Mouse (Mus musculus): ENCODE measurements around the gene Gramd4. TPM values are rescaled to one million over a fixed set of nuclear protein-coding genes. Genes with fewer than 3 reads are reported as not detected.
"Not testable (repeated sequence)": the region's sequence is repeated elsewhere in the genome, so short reads cannot be mapped to it uniquely, and the experiment has no call there.

Gramd4 gene
- polyA plus RNA-seq, 1 experiment from 2014 or later, result 12.6 TPM

DNA sequence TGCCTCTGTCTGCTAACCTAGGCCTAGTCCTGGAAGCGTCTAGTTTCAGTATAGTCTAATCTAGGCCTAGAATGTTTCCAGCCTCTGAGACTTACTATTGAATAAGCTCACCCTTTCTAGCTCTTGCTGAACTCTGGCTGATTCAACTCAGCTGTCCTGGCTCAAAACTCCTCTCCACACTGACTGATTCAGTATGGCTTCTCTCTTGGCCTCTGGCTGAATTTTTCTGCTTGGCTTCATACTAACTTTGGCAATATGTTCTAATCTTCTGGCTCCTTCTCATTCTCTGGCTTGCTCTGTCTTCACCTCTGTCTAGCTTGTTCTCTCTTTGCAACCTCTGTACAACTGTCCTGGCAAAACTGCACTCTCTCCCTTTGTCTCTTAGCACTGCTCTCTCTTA is 35.7 kb downstream of the Gramd4 start:
- H3K9ac ChIP-seq (ENCODE audit: low read depth, low read length), result no peak overlapping the region
- DNase-seq (ENCODE audit: low spot score), result no peak
- no peak overlapping the region for H3K4me3 ChIP-seq (ENCODE audit: low read depth, low read length)
- no peaks in the 10 kb centered on the region for H3K36me3 ChIP-seq (ENCODE audit: control insufficient read depth, insufficient read depth, low read length)
- no peaks in the 10 kb centered on the region for H3K9me3 ChIP-seq (ENCODE audit: control insufficient read depth, low read length)
- H3K4me2 ChIP-seq, result no peak overlapping the region
- 93% methylated on average over 1 of the region's 1 CpGs for WGBS
- no peaks in the 10 kb centered on the region for H3K27me3 ChIP-seq (replicated peaks; ENCODE audit: control insufficient read depth, insufficient read depth, low read length)
- peaks cover 15% of the 10 kb centered on the region for H3K4me1 ChIP-seq (replicated peaks; ENCODE audit: control insufficient read depth, insufficient read depth, low read length)
- ATAC-seq (replicated peaks; ENCODE audit: low FRiP score), result no peak
- no peak overlapping the region for H3K27ac ChIP-seq (ENCODE audit: low read depth, low read length)

DNA sequence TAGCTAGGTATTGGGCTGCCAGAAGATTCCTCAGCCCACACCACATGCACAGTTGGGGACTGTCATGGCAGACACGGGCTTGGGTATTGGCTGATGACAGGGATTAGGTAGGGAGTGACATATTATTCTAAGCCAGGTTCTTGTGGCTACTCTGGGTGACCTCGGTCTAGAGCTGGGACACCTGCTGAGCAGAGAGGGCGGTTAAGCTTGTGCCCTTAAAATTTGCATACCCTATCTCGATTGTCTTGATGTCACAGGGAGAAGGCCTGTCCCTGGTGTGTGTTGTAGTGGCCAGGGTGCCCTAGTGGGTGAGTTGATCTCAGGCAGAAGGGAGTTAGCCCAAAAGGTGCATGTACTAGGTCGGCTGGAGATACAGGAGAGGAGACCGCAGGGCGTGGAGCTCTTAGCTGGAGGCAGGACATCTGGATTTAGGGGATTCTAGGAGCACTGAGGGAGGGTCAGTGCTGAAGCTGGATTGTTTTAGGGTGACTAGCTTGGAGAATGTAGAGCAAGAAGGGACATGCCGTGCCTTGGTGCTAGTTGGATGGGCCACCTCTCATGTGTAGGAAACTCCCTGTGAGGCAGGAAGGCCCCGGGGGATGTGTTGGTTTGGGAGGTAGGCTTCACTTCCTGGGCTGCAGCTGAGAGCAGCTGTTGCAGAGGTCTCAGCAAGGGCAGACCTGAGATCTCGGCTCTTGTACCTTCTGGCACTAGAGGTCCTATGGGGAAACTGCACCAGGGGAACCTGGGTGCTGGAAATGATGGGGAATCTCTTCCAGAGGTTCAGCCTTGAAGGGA is 37.0 kb downstream of the Gramd4 start:
- no peak overlapping the region for H3K4me3 ChIP-seq (ENCODE audit: low read depth, low read length)
- H3K4me1 ChIP-seq (replicated peaks; ENCODE audit: control insufficient read depth, insufficient read depth, low read length), result peaks cover 10% of the 10 kb centered on the region
- H3K27me3 ChIP-seq (replicated peaks; ENCODE audit: control insufficient read depth, insufficient read depth, low read length), result no peaks in the 10 kb centered on the region
- H3K36me3 ChIP-seq (ENCODE audit: control insufficient read depth, insufficient read depth, low read length), result no peaks in the 10 kb centered on the region
- H3K9ac ChIP-seq (ENCODE audit: low read depth, low read length), result no peak overlapping the region
- H3K27ac ChIP-seq (ENCODE audit: low read depth, low read length), result no peak overlapping the region
- WGBS, result 76% methylated on average over 10 of the region's 10 CpGs
- ATAC-seq (replicated peaks; ENCODE audit: low FRiP score), result no peak
- DNase-seq (ENCODE audit: low spot score), result no peak
- H3K9me3 ChIP-seq (ENCODE audit: control insufficient read depth, low read length), result no peaks in the 10 kb centered on the region
- no peak overlapping the region for H3K4me2 ChIP-seq

DNA sequence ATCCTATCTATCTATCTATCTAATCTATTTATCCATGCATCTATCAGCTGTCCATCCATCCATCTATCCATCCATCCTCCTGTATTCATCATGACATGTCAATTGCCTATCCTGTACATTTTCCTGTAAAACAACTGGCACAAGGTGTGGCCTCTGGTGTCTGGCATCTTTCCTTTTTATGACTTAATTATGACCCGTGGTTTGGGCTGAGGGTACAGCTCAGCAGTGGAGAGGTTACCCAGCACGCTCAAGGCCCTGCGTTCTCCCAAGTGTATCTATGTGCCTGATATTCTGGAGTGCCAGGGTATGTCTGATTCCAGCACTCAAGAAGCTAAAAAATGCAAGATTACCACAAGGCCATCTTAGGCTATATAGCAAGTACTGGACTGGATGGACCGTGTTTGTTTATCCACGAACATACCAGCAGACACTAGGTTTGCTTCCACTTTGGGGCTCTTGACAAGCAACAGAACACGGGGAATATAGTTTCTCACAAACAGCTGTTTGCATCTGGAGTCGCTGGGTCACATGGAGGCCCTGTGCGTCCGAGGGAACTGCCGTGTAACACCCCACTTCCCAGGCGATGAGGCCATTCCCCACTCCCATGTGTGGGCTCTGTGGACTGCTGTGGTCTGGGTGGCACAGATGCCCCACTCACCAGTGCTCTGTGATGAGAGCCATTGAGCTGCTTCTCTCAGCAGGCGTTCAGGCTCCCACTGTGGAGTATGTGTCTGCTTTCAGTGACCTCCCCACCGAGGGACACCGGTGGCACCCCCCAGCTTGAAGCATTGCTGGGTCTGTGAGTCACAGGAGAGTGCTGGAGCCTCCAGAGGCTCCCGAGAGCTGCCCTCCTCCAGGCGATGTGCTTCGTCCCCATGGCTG is 38.5 kb downstream of the Gramd4 start:
- DNase-seq (ENCODE audit: low spot score) (no peak), ATAC-seq (replicated peaks; ENCODE audit: low FRiP score) (no peak)
- Histone ChIP-seq H3K9me3 (ENCODE audit: control insufficient read depth, low read length) (no peaks in the 10 kb centered on the region), H3K4me1 (replicated peaks; ENCODE audit: control insufficient read depth, insufficient read depth, low read length) (no peaks in the 10 kb centered on the region), H3K36me3 (ENCODE audit: control insufficient read depth, insufficient read depth, low read length) (no peaks in the 10 kb centered on the region), H3K27me3 (replicated peaks; ENCODE audit: control insufficient read depth, insufficient read depth, low read length) (no peaks in the 10 kb centered on the region), H3K9ac (ENCODE audit: low read depth, low read length) (no peak overlapping the region), H3K27ac (ENCODE audit: low read depth, low read length) (no peak overlapping the region), H3K4me2 (no peak overlapping the region), H3K4me3 (ENCODE audit: low read depth, low read length) (no peak overlapping the region)
- WGBS, result 88% methylated on average over 17 of the region's 17 CpGs

DNA sequence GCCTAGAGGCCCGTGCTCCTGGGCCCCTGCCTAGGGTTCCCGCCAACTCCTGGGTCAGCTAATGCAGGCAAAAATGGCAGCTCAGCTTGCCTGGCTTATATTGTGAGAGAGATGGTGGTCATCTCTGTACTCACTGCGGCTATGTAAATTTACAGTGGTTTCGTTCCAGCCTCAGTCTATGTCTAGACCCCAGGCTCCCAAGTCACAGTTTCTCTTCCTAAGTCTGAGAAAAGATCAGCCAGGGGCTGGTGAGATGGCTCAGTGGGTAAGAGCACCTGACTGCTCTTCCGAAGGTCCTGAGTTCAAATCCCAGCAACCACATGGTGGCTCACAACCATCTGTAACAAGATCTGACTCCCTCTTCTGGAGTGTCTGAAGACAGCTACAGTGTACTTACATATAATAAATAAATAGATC is 39.1 kb downstream of the Gramd4 start:
- H3K27ac ChIP-seq (ENCODE audit: low read depth, low read length); H3K27me3 ChIP-seq (replicated peaks; ENCODE audit: control insufficient read depth, insufficient read depth, low read length); ATAC-seq (replicated peaks; ENCODE audit: low FRiP score); H3K4me2 ChIP-seq; H3K9ac ChIP-seq (ENCODE audit: low read depth, low read length); H3K4me1 ChIP-seq (replicated peaks; ENCODE audit: control insufficient read depth, insufficient read depth, low read length); H3K4me3 ChIP-seq (ENCODE audit: low read depth, low read length); DNase-seq (ENCODE audit: low spot score); H3K9me3 ChIP-seq (ENCODE audit: control insufficient read depth, low read length); H3K36me3 ChIP-seq (ENCODE audit: control insufficient read depth, insufficient read depth, low read length): not testable (repeated sequence)
- WGBS, result 94% methylated on average over 5 of the region's 5 CpGs

DNA sequence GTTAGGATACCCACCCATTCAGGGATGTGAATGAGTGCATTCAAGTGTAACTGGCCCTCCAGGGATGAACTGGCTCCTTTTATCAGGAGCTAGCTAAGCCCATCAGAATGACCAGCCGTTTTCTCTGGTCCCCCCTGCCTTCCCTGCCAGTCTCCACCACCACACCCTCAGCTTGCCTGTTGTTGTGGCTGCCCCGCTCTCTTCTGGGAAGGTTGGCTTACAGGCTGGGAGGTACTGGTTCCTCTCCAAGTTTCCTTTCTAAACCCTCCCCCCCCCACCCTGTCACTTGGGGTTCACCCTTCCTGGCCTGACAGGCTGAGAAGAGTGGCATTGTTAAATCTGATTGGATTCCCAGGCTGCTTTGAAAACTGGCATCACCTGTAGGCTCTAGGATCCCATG is 40.4 kb downstream of the Gramd4 start:
- Histone ChIP-seq H3K36me3 (ENCODE audit: control insufficient read depth, insufficient read depth, low read length) (no peaks in the 10 kb centered on the region), H3K4me2 (no peak overlapping the region), H3K9me3 (ENCODE audit: control insufficient read depth, low read length) (no peaks in the 10 kb centered on the region), H3K27ac (ENCODE audit: low read depth, low read length) (no peak overlapping the region), H3K9ac (ENCODE audit: low read depth, low read length) (no peak overlapping the region), H3K4me3 (ENCODE audit: low read depth, low read length) (no peak overlapping the region), H3K27me3 (replicated peaks; ENCODE audit: control insufficient read depth, insufficient read depth, low read length) (no peaks in the 10 kb centered on the region), H3K4me1 (replicated peaks; ENCODE audit: control insufficient read depth, insufficient read depth, low read length) (no peaks in the 10 kb centered on the region)
- whole genome bisulfite sequencing, result 81% methylated on average over 2 of the region's 2 CpGs
- ATAC-seq (replicated peaks; ENCODE audit: low FRiP score) (no peak), DNase-seq (ENCODE audit: low spot score) (no peak)

DNA sequence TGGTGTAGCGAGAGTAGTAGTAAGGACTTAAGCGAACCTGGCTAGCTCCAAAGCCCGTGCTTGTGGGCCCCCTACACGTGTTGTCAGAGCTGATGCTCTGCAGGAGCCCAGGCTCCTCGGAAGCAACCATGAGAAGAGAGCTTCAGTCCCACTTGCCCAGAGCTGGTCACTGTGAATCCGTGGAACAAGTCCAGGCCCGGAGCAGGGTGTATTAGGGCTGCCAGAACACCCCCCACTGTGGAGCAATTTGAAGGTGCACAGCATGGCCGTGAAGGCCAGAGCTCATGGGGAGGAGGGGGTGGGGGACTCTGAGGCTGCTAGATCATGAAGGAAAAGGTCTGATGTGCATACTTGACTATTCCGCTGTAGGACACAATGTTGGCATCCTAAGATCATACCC is 44.1 kb downstream of the Gramd4 start:
- H3K9me3 ChIP-seq (ENCODE audit: control insufficient read depth, low read length), result no peaks in the 10 kb centered on the region
- no peak overlapping the region for H3K4me3 ChIP-seq (ENCODE audit: low read depth, low read length)
- H3K9ac ChIP-seq (ENCODE audit: low read depth, low read length), result no peak overlapping the region
- H3K27ac ChIP-seq (ENCODE audit: low read depth, low read length), result no peak overlapping the region
- 84% methylated on average over 9 of the region's 9 CpGs for WGBS
- H3K27me3 ChIP-seq (replicated peaks; ENCODE audit: control insufficient read depth, insufficient read depth, low read length), result no peaks in the 10 kb centered on the region
- H3K4me1 ChIP-seq (replicated peaks; ENCODE audit: control insufficient read depth, insufficient read depth, low read length), result peaks cover 32% of the 10 kb centered on the region
- ATAC-seq (replicated peaks; ENCODE audit: low FRiP score) (no peak), DNase-seq (ENCODE audit: low spot score) (no peak)
- H3K36me3 ChIP-seq (ENCODE audit: control insufficient read depth, insufficient read depth, low read length), result no peaks in the 10 kb centered on the region; the same call in 1 of the 2 replicates
- no peak overlapping the region for H3K4me2 ChIP-seq

DNA sequence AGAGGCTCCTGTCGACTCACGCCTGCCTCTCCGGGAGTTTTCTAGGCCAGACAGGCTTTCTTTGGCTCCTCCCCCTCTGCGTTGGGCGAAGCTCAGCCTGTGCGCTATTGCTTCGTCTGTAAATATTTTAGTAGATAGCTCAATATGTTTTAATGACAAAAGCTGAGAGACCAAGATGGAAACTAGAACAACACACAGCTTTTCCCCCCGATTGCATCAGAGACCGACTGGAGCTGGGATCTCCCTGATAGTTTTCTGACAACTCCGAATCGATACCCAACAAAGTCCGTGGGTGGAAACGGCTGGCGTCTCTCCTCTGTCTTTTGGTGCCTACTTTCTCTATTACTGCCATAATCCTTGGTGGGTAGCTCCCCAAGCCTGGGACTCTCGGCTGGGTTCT is 44.8 kb downstream of the Gramd4 start:
- no peak overlapping the region for H3K27ac ChIP-seq (ENCODE audit: low read depth, low read length)
- H3K4me1 ChIP-seq (replicated peaks; ENCODE audit: control insufficient read depth, insufficient read depth, low read length), result peaks cover 39% of the 10 kb centered on the region
- H3K4me3 ChIP-seq (ENCODE audit: low read depth, low read length), result no peak overlapping the region
- H3K27me3 ChIP-seq (replicated peaks; ENCODE audit: control insufficient read depth, insufficient read depth, low read length), result no peaks in the 10 kb centered on the region
- H3K9me3 ChIP-seq (ENCODE audit: control insufficient read depth, low read length), result no peaks in the 10 kb centered on the region
- DNase-seq (ENCODE audit: low spot score), result no peak
- no peaks in the 10 kb centered on the region; the same call in 1 of the 2 replicates for H3K36me3 ChIP-seq (ENCODE audit: control insufficient read depth, insufficient read depth, low read length)
- H3K4me2 ChIP-seq, result no peak overlapping the region
- H3K9ac ChIP-seq (ENCODE audit: low read depth, low read length), result no peak overlapping the region
- no peak for ATAC-seq (replicated peaks; ENCODE audit: low FRiP score)
- WGBS, result 89% methylated on average over 15 of the region's 15 CpGs

DNA sequence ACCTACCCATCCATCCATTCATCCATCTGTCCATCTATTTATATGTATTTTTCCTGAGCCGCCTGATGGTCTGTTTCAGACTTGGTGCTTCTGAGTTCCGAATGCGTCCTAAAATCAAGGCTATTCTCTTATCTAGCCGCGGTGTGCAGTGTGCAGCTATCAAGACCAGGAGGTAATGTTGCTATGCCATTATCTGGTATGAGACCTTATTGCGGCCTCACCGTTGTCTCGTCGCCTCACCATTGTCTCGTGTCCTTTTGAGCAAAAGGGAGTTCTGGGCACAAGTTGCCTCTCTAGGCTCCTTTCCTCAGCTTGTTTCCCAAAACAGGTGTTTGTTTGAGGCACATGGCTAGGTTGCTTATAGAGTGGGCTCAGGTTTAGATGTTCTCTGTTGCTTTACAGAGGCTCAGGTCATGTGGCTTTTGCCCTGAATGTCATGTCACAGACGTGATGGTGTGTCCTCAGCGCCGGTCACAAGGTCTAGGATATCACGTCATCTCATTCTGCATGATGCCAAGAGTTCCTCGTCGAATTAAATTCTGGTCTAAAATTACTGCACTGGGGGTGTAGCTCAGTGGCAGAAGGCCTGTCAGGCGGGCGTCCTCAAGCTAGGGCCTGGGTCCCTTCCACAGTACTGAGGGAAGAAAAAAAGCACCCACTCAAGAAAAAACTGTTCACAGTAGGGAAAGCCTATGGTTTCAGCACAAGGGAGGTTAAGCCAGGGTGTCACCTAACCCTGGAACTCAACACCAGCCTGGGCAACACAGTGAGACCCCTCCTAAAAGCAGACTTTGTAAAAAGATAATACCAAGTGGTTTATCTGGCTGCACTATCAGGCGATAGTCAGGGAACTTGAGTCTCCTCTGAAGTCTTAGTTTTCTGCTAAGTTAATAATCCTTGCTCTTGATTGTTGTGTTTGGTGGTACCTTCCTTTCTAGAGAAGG is 47.2 kb downstream of the Gramd4 start:
- H3K9me3 ChIP-seq (ENCODE audit: control insufficient read depth, low read length), result no peaks in the 10 kb centered on the region
- H3K9ac ChIP-seq (ENCODE audit: low read depth, low read length), result peak overlapping the region; percentile 61
- H3K36me3 ChIP-seq (ENCODE audit: control insufficient read depth, insufficient read depth, low read length), result no peaks in the 10 kb centered on the region; the same call in 1 of the 2 replicates
- peak overlapping the region; percentile 56 for H3K4me2 ChIP-seq
- WGBS, result 57% methylated on average over 19 of the region's 19 CpGs
- peak overlapping the region; percentile 98 for H3K27ac ChIP-seq (ENCODE audit: low read depth, low read length)
- DNase-seq (ENCODE audit: low spot score), result no peak
- H3K4me3 ChIP-seq (ENCODE audit: low read depth, low read length), result no peak overlapping the region
- no peaks in the 10 kb centered on the region for H3K27me3 ChIP-seq (replicated peaks; ENCODE audit: control insufficient read depth, insufficient read depth, low read length)
- H3K4me1 ChIP-seq (replicated peaks; ENCODE audit: control insufficient read depth, insufficient read depth, low read length), result peaks cover 51% of the 10 kb centered on the region
- peak; percentile 86 for ATAC-seq (replicated peaks; ENCODE audit: low FRiP score)
